Mouse (Mus musculus): ENCODE results near the gene Simc1. TPM values are rescaled to one million over a fixed set of nuclear protein-coding genes. Genes with fewer than 3 reads are reported as not detected.
A peak's percentile ranks its signal among the peaks of the same experiment; 100 is the strongest.

Simc1 gene
- polyA plus RNA-seq, 1 experiment from 2014 or later = 16.3 TPM

- Histone ChIP-seq H3K4me2 (no peak overlapping the region), H3K9ac (no peak overlapping the region), H3K4me3 (ENCODE audit: low read depth, low read length) (no peak overlapping the region), H3K4me1 (ENCODE audit: insufficient read depth) (no peaks in the 10 kb centered on the region), H3K9me3 (ENCODE audit: low read depth, low read length) (no peaks in the 10 kb centered on the region), H3K27me3 (ENCODE audit: insufficient read depth, low read length) (no peaks in the 10 kb centered on the region), H3K36me3 (ENCODE audit: insufficient read depth) (peaks cover 4% of the 10 kb centered on the region; the same call in 1 of the 2 replicates), H3K27ac (ENCODE audit: low read depth) (no peak overlapping the region)
- ATAC-seq (ENCODE audit: insufficient read depth) (no peak), DNase-seq (peak; percentile 49)
- no peak for TF ChIP-seq CTCF (IDR thresholded peaks at IDR 0.05; ENCODE audit: low read depth)
- WGBS = 28% methylated on average over 2 of the region's 2 CpGs
Observed at GRCm38 (mm10) chr13:54571637-54572036, 68.1 kb downstream of the Simc1 start.

- no peak for DNase-seq
- no peak for ATAC-seq (ENCODE audit: insufficient read depth)
- WGBS = 75% methylated on average over 4 of the region's 4 CpGs
Observed at GRCm38 (mm10) chr13:54572621-54573020, 69.0 kb downstream of the Simc1 start.

GRCm38 (mm10) chr13:54574854-54575481 is 71.4 kb downstream of the Simc1 start, which contains the start of gene Arl10:
TSS of gene Arl10 (plus strand) at chr13:54575015.
- Histone ChIP-seq H3K9me3 (ENCODE audit: low read depth, low read length) (no peaks in the 10 kb centered on the region), H3K4me3 (ENCODE audit: low read depth, low read length) (peak within 1 kb of the TSS; percentile 97), H3K27me3 (ENCODE audit: insufficient read depth, low read length) (no peaks in the 10 kb centered on the region), H3K36me3 (ENCODE audit: insufficient read depth) (peaks cover 22% of the 10 kb centered on the region), H3K4me2 (peak within 1 kb of the TSS; percentile 93), H3K9ac (peak within 1 kb of the TSS; percentile 89), H3K27ac (ENCODE audit: low read depth) (peak within 1 kb of the TSS; percentile 75), H3K4me1 (ENCODE audit: insufficient read depth) (no peaks in the 10 kb centered on the region)
- under 1% methylated on average over 55 of the region's 55 CpGs for WGBS
- TF ChIP-seq CTCF (IDR thresholded peaks at IDR 0.05; ENCODE audit: low read depth) = no peak
- ATAC-seq (ENCODE audit: insufficient read depth) = peak; percentile 92
- DNase-seq = peak; percentile 85

More at GRCm38 (mm10) chr13:54572621-54573020, 69.0 kb downstream of the Simc1 start:
- Histone ChIP-seq H3K27ac (ENCODE audit: low read depth) (no peak overlapping the region), H3K4me1 (ENCODE audit: insufficient read depth) (no peaks in the 10 kb centered on the region), H3K9me3 (ENCODE audit: low read depth, low read length) (no peaks in the 10 kb centered on the region), H3K9ac (no peak overlapping the region), H3K36me3 (ENCODE audit: insufficient read depth) (peaks cover 4% of the 10 kb centered on the region; the same call in 1 of the 2 replicates), H3K27me3 (ENCODE audit: insufficient read depth, low read length) (no peaks in the 10 kb centered on the region), H3K4me2 (no peak overlapping the region), H3K4me3 (ENCODE audit: low read depth, low read length) (no peak overlapping the region)
- TF ChIP-seq CTCF (IDR thresholded peaks at IDR 0.05; ENCODE audit: low read depth) = no peak

GRCm38 (mm10) chr13:54575489-54575888 is 71.9 kb downstream of the Simc1 start:
- under 1% methylated on average over 19 of the region's 19 CpGs for whole genome bisulfite sequencing
- DNase-seq = peak; percentile 21
- peak overlapping the region; percentile 89 for H3K9ac ChIP-seq

GRCm38 (mm10) chr13:54577652-54578507 is 74.3 kb downstream of the Simc1 start:
- no peak overlapping the region for H3K4me2 ChIP-seq
- no peak for TF ChIP-seq CTCF (IDR thresholded peaks at IDR 0.05; ENCODE audit: low read depth)
- no peak overlapping the region for H3K27ac ChIP-seq (ENCODE audit: low read depth)
- H3K36me3 ChIP-seq (ENCODE audit: insufficient read depth) = peaks cover 51% of the 10 kb centered on the region
- no peak overlapping the region for H3K9ac ChIP-seq
- DNase-seq (no peak), ATAC-seq (ENCODE audit: insufficient read depth) (no peak)
- H3K27me3 ChIP-seq (ENCODE audit: insufficient read depth, low read length) = no peaks in the 10 kb centered on the region
- 84% methylated on average over 21 of the region's 21 CpGs for WGBS
- H3K4me1 ChIP-seq (ENCODE audit: insufficient read depth) = no peaks in the 10 kb centered on the region
- H3K4me3 ChIP-seq (ENCODE audit: low read depth, low read length) = no peak overlapping the region
- H3K9me3 ChIP-seq (ENCODE audit: low read depth, low read length) = no peaks in the 10 kb centered on the region

More at GRCm38 (mm10) chr13:54575489-54575888, 71.9 kb downstream of the Simc1 start:
- Histone ChIP-seq H3K27ac (ENCODE audit: low read depth) (peak overlapping the region; percentile 75; the same call in 1 of the 2 replicates), H3K36me3 (ENCODE audit: insufficient read depth) (peaks cover 28% of the 10 kb centered on the region), H3K27me3 (ENCODE audit: insufficient read depth, low read length) (no peaks in the 10 kb centered on the region), H3K4me1 (ENCODE audit: insufficient read depth) (no peaks in the 10 kb centered on the region), H3K4me2 (peak overlapping the region; percentile 93), H3K9me3 (ENCODE audit: low read depth, low read length) (no peaks in the 10 kb centered on the region), H3K4me3 (ENCODE audit: low read depth, low read length) (peak overlapping the region; percentile 97)
- peak; percentile 13; the same call in 1 of the 2 replicates for ATAC-seq (ENCODE audit: insufficient read depth)
- TF ChIP-seq CTCF (IDR thresholded peaks at IDR 0.05; ENCODE audit: low read depth) = no peak

GRCm38 (mm10) chr13:54581385-54581784 is 77.8 kb downstream of the Simc1 start:
- no peak for ATAC-seq (ENCODE audit: insufficient read depth)
- 51% methylated on average over 2 of the region's 2 CpGs for WGBS
- TF ChIP-seq CTCF (IDR thresholded peaks at IDR 0.05; ENCODE audit: low read depth) = no peak
- no peak overlapping the region for H3K4me3 ChIP-seq (ENCODE audit: low read depth, low read length)
- H3K9me3 ChIP-seq (ENCODE audit: low read depth, low read length) = no peaks in the 10 kb centered on the region
- no peak overlapping the region for H3K27ac ChIP-seq (ENCODE audit: low read depth)
- no peak overlapping the region for H3K9ac ChIP-seq
- H3K27me3 ChIP-seq (ENCODE audit: insufficient read depth, low read length) = no peaks in the 10 kb centered on the region
- no peak overlapping the region for H3K4me2 ChIP-seq
- peaks cover 83% of the 10 kb centered on the region for H3K36me3 ChIP-seq (ENCODE audit: insufficient read depth)
- H3K4me1 ChIP-seq (ENCODE audit: insufficient read depth) = no peaks in the 10 kb centered on the region
- DNase-seq = no peak

- DNase-seq (no peak), ATAC-seq (ENCODE audit: insufficient read depth) (no peak)
- 70% methylated on average over 10 of the region's 10 CpGs for WGBS
- no peak overlapping the region for H3K4me2 ChIP-seq
- H3K4me3 ChIP-seq (ENCODE audit: low read depth, low read length) = no peak overlapping the region
- H3K27ac ChIP-seq (ENCODE audit: low read depth) = no peak overlapping the region
- no peaks in the 10 kb centered on the region for H3K4me1 ChIP-seq (ENCODE audit: insufficient read depth)
- no peak for TF ChIP-seq CTCF (IDR thresholded peaks at IDR 0.05; ENCODE audit: low read depth)
- H3K9ac ChIP-seq = no peak overlapping the region
- no peaks in the 10 kb centered on the region for H3K9me3 ChIP-seq (ENCODE audit: low read depth, low read length)
- no peaks in the 10 kb centered on the region for H3K27me3 ChIP-seq (ENCODE audit: insufficient read depth, low read length)
- peaks cover 88% of the 10 kb centered on the region for H3K36me3 ChIP-seq (ENCODE audit: insufficient read depth)
Observed at GRCm38 (mm10) chr13:54582126-54582525, 78.5 kb downstream of the Simc1 start.

Data from lung, embryonic 14.5 days (tissue).